Mouse (Mus musculus): ENCODE data around the gene Hsp90ab1. TPM values are rescaled to one million over a fixed set of nuclear protein-coding genes. Genes with fewer than 3 reads are reported as not detected.

Gene Hsp90ab1
- polyA plus RNA-seq, 1 experiment from 2014 or later: 1,573 TPM

Other genes starting within 250 kb of the Hsp90ab1 start
- 66.6 and 72.3 TPM in 2 replicates for gene Cdc5l, start 139.5 kb downstream of the Hsp90ab1 start, polyA plus RNA-seq (2014; fragmentation: Nextera tagmentation; extraction: Ambion mirVana)
- gene Spats1, start 97.9 kb downstream of the Hsp90ab1 start, polyA plus RNA-seq (2014; fragmentation: Nextera tagmentation; extraction: Ambion mirVana): 0.50 and 0.59 TPM in 2 replicates
- 14.8 and 16.8 TPM in 2 replicates for gene Aars2, start 66.4 kb downstream of the Hsp90ab1 start, polyA plus RNA-seq (2014; fragmentation: Nextera tagmentation; extraction: Ambion mirVana)
- gene Tcte1, start 49.8 kb downstream of the Hsp90ab1 start, polyA plus RNA-seq (2014; fragmentation: Nextera tagmentation; extraction: Ambion mirVana): 0.29 and 0.65 TPM in 2 replicates
- gene Tmem151b, start 23.6 kb downstream of the Hsp90ab1 start, polyA plus RNA-seq (2014; fragmentation: Nextera tagmentation; extraction: Ambion mirVana): 1.8 and 2.6 TPM in 2 replicates
- 3.7 and 4.2 TPM in 2 replicates for gene Nfkbie, start 17.6 kb downstream of the Hsp90ab1 start, polyA plus RNA-seq (2014; fragmentation: Nextera tagmentation; extraction: Ambion mirVana)
- gene Slc35b2, start 9.4 kb downstream of the Hsp90ab1 start, polyA plus RNA-seq (2014; fragmentation: Nextera tagmentation; extraction: Ambion mirVana): 117 and 120 TPM in 2 replicates
- gene Slc29a1, start 26.3 kb upstream of the Hsp90ab1 start, polyA plus RNA-seq (2014; fragmentation: Nextera tagmentation; extraction: Ambion mirVana): 72.2 and 73.0 TPM in 2 replicates
- gene Mymx, start 28.8 kb upstream of the Hsp90ab1 start, polyA plus RNA-seq (2014; fragmentation: Nextera tagmentation; extraction: Ambion mirVana): 0.36 and 0.55 TPM in 2 replicates
- gene Capn11, start 86.1 kb upstream of the Hsp90ab1 start, polyA plus RNA-seq (2014; fragmentation: Nextera tagmentation; extraction: Ambion mirVana): not detected in 2 replicates
- gene Mrpl14, start 113.1 kb upstream of the Hsp90ab1 start, polyA plus RNA-seq (2014; fragmentation: Nextera tagmentation; extraction: Ambion mirVana): 155 and 171 TPM in 2 replicates
- 30.8 and 33.7 TPM in 2 replicates for gene Tmem63b, start 113.6 kb upstream of the Hsp90ab1 start, polyA plus RNA-seq (2014; fragmentation: Nextera tagmentation; extraction: Ambion mirVana)
- gene 1600014C23Rik, start 160.6 kb upstream of the Hsp90ab1 start, polyA plus RNA-seq (2014; fragmentation: Nextera tagmentation; extraction: Ambion mirVana): 0.72 TPM in 1 of 2 replicates, not detected in the other

Measured in stomach, embryonic 14.5 days (tissue).